ENCODE assay signal across 8 mouse cellular contexts in genomic region chr10:80569664-80570066, GRCm38 (mm10). TPM values are rescaled to one million over a fixed set of nuclear protein-coding genes. Genes with fewer than 3 reads are reported as not detected.
A peak's percentile ranks its signal among the peaks of the same experiment; 100 is the strongest.
DNase-seq lines count a peak whose midpoint lies in the region; ATAC-seq and TF ChIP-seq lines count a peak whose summit lies in the region.

No protein-coding gene starts in this region.

- H3K9me3 ChIP-seq in midbrain, embryonic 12.5 days, result no peaks in the 10 kb centered on the region
- no peaks in the 10 kb centered on the region for H3K9me3 ChIP-seq in midbrain, embryonic 14.5 days (ENCODE audit: control insufficient read depth, low read length)
- H3K9me3 ChIP-seq in neural tube, embryonic 13.5 days, result no peaks in the 10 kb centered on the region

- no peak for DNase-seq in midbrain, embryonic 14.5 days
- DNase-seq in embryo, embryonic 11 days, result peak; percentile 73
- DNase-seq in heart, postnatal 10 days, result peak; percentile 66 to 72
- DNase-seq in liver, adult 2 months (ENCODE audit: extremely low read depth, low read depth, low spot score), result peak; percentile 85
- DNase-seq in Muller cell, postnatal 12 days (ENCODE audit: inconsistent ontology term), result no peak
- no peak for DNase-seq in frontal cortex, postnatal 25 days (ENCODE audit: low spot score in 2 of 2)

- peaks cover 6% of the 10 kb centered on the region; the same call in 1 of the 2 replicates for H3K79me2 ChIP-seq in liver, adult 2 months (ENCODE audit: control insufficient read depth, insufficient read depth, low read length)

- TF ChIP-seq CTCF in liver, adult 2 months (IDR thresholded peaks at IDR 0.05; ENCODE audit: low read depth, low read length), result no peak

- no peak overlapping the region for H3K4me3 ChIP-seq in midbrain, embryonic 12.5 days
- no peak overlapping the region for H3K4me3 ChIP-seq in midbrain, embryonic 14.5 days (replicated peaks; ENCODE audit: low read depth, low read length)
- H3K4me3 ChIP-seq in liver, adult 2 months (ENCODE audit: insufficient read depth, low read depth, low read length), result peak overlapping the region; percentile 36
- no peak overlapping the region for H3K4me3 ChIP-seq in neural tube, embryonic 13.5 days

- 0 out of 2 replicates have a peak overlapping the region, but pooled peaks have one; percentile 4 for H3K4me2 ChIP-seq in midbrain, embryonic 12.5 days (replicated peaks)
- no peak overlapping the region for H3K4me2 ChIP-seq in midbrain, embryonic 14.5 days (ENCODE audit: low read length)
- H3K4me2 ChIP-seq in neural tube, embryonic 13.5 days, result 0 out of 2 replicates have a peak overlapping the region, but pooled peaks have one; percentile 4

- intact Hi-C loops in heart, postnatal 10 days (cut with DNase I), result no loop called here

- no peak for ATAC-seq in midbrain, embryonic 12.5 days (ENCODE audit: low FRiP score, low read depth)
- no peak for ATAC-seq in midbrain, embryonic 14.5 days (ENCODE audit: low FRiP score, low TSS enrichment)
- no peak for ATAC-seq in neural tube, embryonic 13.5 days (ENCODE audit: low read depth)

- no peak overlapping the region for H3K27ac ChIP-seq in midbrain, embryonic 12.5 days (replicated peaks)
- no peak overlapping the region for H3K27ac ChIP-seq in midbrain, embryonic 14.5 days (replicated peaks; ENCODE audit: low read depth, low read length)
- peak overlapping the region; percentile 51 for H3K27ac ChIP-seq in liver, adult 2 months (replicated peaks; ENCODE audit: insufficient read depth, low read depth, low read length)
- no peak overlapping the region for H3K27ac ChIP-seq in neural tube, embryonic 13.5 days (replicated peaks)

- 29% methylated on average over 10 of the region's 10 CpGs for WGBS in midbrain, embryonic 12.5 days
- WGBS in midbrain, embryonic 14.5 days, result 40% methylated on average over 10 of the region's 10 CpGs
- 13% methylated on average over 10 of the region's 10 CpGs for WGBS in liver, adult 2 months
- 34% methylated on average over 10 of the region's 10 CpGs for WGBS in neural tube, embryonic 13.5 days

- H3K9ac ChIP-seq in midbrain, embryonic 12.5 days (replicated peaks), result no peak overlapping the region
- no peak overlapping the region for H3K9ac ChIP-seq in midbrain, embryonic 14.5 days (replicated peaks; ENCODE audit: low read length)
- H3K9ac ChIP-seq in liver, adult 2 months (ENCODE audit: low read depth, low read length), result peak overlapping the region; percentile 55
- no peak overlapping the region for H3K9ac ChIP-seq in neural tube, embryonic 13.5 days

- peaks cover 59% of the 10 kb centered on the region for H3K4me1 ChIP-seq in midbrain, embryonic 12.5 days
- H3K4me1 ChIP-seq in midbrain, embryonic 14.5 days (ENCODE audit: control insufficient read depth, insufficient read depth, low read length), result peaks cover 28% of the 10 kb centered on the region
- no peaks in the 10 kb centered on the region; the same call in 1 of the 2 replicates for H3K4me1 ChIP-seq in liver, adult 2 months (ENCODE audit: control insufficient read depth, insufficient read depth, low read length)
- peaks cover 82% of the 10 kb centered on the region for H3K4me1 ChIP-seq in neural tube, embryonic 13.5 days (replicated peaks)

- H3K27me3 ChIP-seq in midbrain, embryonic 12.5 days, result no peaks in the 10 kb centered on the region
- no peaks in the 10 kb centered on the region for H3K27me3 ChIP-seq in midbrain, embryonic 14.5 days (ENCODE audit: control insufficient read depth, insufficient read depth, low read length)
- H3K27me3 ChIP-seq in liver, adult 2 months (ENCODE audit: control insufficient read depth, insufficient read depth, low read length), result no peaks in the 10 kb centered on the region
- H3K27me3 ChIP-seq in neural tube, embryonic 13.5 days, result no peaks in the 10 kb centered on the region

- no peak for TF ChIP-seq POLR2A in liver, adult 2 months (IDR thresholded peaks at IDR 0.05; ENCODE audit: extremely low read depth, insufficient read depth, low read length)

- no peaks in the 10 kb centered on the region for H3K36me3 ChIP-seq in midbrain, embryonic 12.5 days
- H3K36me3 ChIP-seq in midbrain, embryonic 14.5 days (ENCODE audit: control insufficient read depth, insufficient read depth, low read length), result peaks cover 10% of the 10 kb centered on the region
- H3K36me3 ChIP-seq in liver, adult 2 months (ENCODE audit: control insufficient read depth, insufficient read depth, low read length), result no peaks in the 10 kb centered on the region
- H3K36me3 ChIP-seq in neural tube, embryonic 13.5 days, result peaks cover 10% of the 10 kb centered on the region

RNA-seq across cellular contexts. Expression of gene Klf16, which starts 7.5 kb away (rescaled TPM):
- 6.1 and 6.2 TPM in 2 replicates for polyA plus RNA-seq in midbrain, embryonic 12.5 days (2016; fragmentation: Nextera tagmentation; extraction: Ambion mirVana)
- 4.9 and 5.0 TPM in 2 replicates for polyA plus RNA-seq in midbrain, embryonic 14.5 days (2014; fragmentation: Nextera tagmentation; extraction: Ambion mirVana)
- total RNA-seq in heart, postnatal 10 days (2021), result 1 to 10 TPM; 5.9 to 6.9 TPM
- 0.74 and 1.3 TPM in 2 replicates for total RNA-seq in liver, adult 2 months (2014; rRNA removed)
- polyA plus RNA-seq in liver, adult 2 months (2012; rRNA removed), result 4.2 and 5.5 TPM in 2 replicates
- polyA plus RNA-seq in neural tube, embryonic 13.5 days (2015; fragmentation: Nextera tagmentation; extraction: Ambion mirVana), result 4.9 and 5.5 TPM in 2 replicates

RNA-seq across cellular contexts. Expression of gene Rexo1, which starts 8.3 kb away (rescaled TPM):
- polyA plus RNA-seq in midbrain, embryonic 12.5 days (2016; fragmentation: Nextera tagmentation; extraction: Ambion mirVana), result 36.5 and 37.3 TPM in 2 replicates
- polyA plus RNA-seq in midbrain, embryonic 14.5 days (2014; fragmentation: Nextera tagmentation; extraction: Ambion mirVana), result 31.7 and 34.2 TPM in 2 replicates
- 10 to 100 TPM; 20.3 to 21.5 TPM for total RNA-seq in heart, postnatal 10 days (2021)
- 4.4 and 5.5 TPM in 2 replicates for total RNA-seq in liver, adult 2 months (2014; rRNA removed)
- 28.1 and 36.8 TPM in 2 replicates for polyA plus RNA-seq in liver, adult 2 months (2012; rRNA removed)
- 26.8 and 28.0 TPM in 2 replicates for polyA plus RNA-seq in neural tube, embryonic 13.5 days (2015; fragmentation: Nextera tagmentation; extraction: Ambion mirVana)

RNA-seq across cellular contexts. Expression of gene Abhd17a, which starts 20.5 kb away (rescaled TPM):
- polyA plus RNA-seq in midbrain, embryonic 12.5 days (2016; fragmentation: Nextera tagmentation; extraction: Ambion mirVana), result 104 and 105 TPM in 2 replicates
- polyA plus RNA-seq in midbrain, embryonic 14.5 days (2014; fragmentation: Nextera tagmentation; extraction: Ambion mirVana), result 128 and 151 TPM in 2 replicates
- total RNA-seq in heart, postnatal 10 days (2021), result 100 to 1,000 TPM in 1 of 2 experiments, 10 to 100 TPM in 1; 92.2 to 102 TPM
- total RNA-seq in liver, adult 2 months (2014; rRNA removed), result 45.7 and 59.3 TPM in 2 replicates
- polyA plus RNA-seq in liver, adult 2 months (2012; rRNA removed), result 194 and 205 TPM in 2 replicates
- polyA plus RNA-seq in neural tube, embryonic 13.5 days (2015; fragmentation: Nextera tagmentation; extraction: Ambion mirVana), result 108 and 123 TPM in 2 replicates

RNA-seq across cellular contexts. Expression of gene Atp8b3, which starts 30.7 kb away (rescaled TPM):
- polyA plus RNA-seq in midbrain, embryonic 12.5 days (2016; fragmentation: Nextera tagmentation; extraction: Ambion mirVana), result 0.78 and 0.97 TPM in 2 replicates
- 0.76 and 0.78 TPM in 2 replicates for polyA plus RNA-seq in midbrain, embryonic 14.5 days (2014; fragmentation: Nextera tagmentation; extraction: Ambion mirVana)
- not detected for total RNA-seq in heart, postnatal 10 days (2021)
- total RNA-seq in liver, adult 2 months (2014; rRNA removed), result not detected in 2 replicates
- 0.04 TPM in 1 of 2 replicates, not detected in the other for polyA plus RNA-seq in liver, adult 2 months (2012; rRNA removed)
- 1.2 and 1.4 TPM in 2 replicates for polyA plus RNA-seq in neural tube, embryonic 13.5 days (2015; fragmentation: Nextera tagmentation; extraction: Ambion mirVana)

RNA-seq across cellular contexts. Expression of gene Scamp4, which starts 33.0 kb away (rescaled TPM):
- polyA plus RNA-seq in midbrain, embryonic 12.5 days (2016; fragmentation: Nextera tagmentation; extraction: Ambion mirVana), result 63.1 and 68.4 TPM in 2 replicates
- 62.1 and 67.6 TPM in 2 replicates for polyA plus RNA-seq in midbrain, embryonic 14.5 days (2014; fragmentation: Nextera tagmentation; extraction: Ambion mirVana)
- total RNA-seq in heart, postnatal 10 days (2021), result 10 to 100 TPM; 25.9 to 27.8 TPM
- 7.6 and 11.4 TPM in 2 replicates for total RNA-seq in liver, adult 2 months (2014; rRNA removed)
- polyA plus RNA-seq in liver, adult 2 months (2012; rRNA removed), result 61.2 and 63.2 TPM in 2 replicates
- polyA plus RNA-seq in neural tube, embryonic 13.5 days (2015; fragmentation: Nextera tagmentation; extraction: Ambion mirVana), result 62.7 and 64.8 TPM in 2 replicates

Comparison
In these comparisons a context has a peak if more than half of its experiments do, and no peak if none do; other contexts are left out.
1. DNase-seq: peak in embryo, embryonic 11 days (single experiment), heart, postnatal 10 days (2 of 2) and liver, adult 2 months (single experiment); none in midbrain, embryonic 14.5 days (single experiment), Muller cell, postnatal 12 days (single experiment) and frontal cortex, postnatal 25 days (0 of 2).